Mouse (Mus musculus) lung, adult 10 weeks (tissue): ENCODE measurements around the gene Rhox2b. TPM values are rescaled to one million over a fixed set of nuclear protein-coding genes. Genes with fewer than 3 reads are reported as not detected.

Experiments used
- polyA plus RNA-seq: library from polyadenylated mRNA; stranded (reverse); fragments of 350-450 nt; fragmentation: Illumina TruSeq; extraction: RNeasy Lipid Tissue Mini Kit (QIAGEN cat#74804); gene quantifications from one replicate; pipeline ENCODE4 v1.2.3, GENCODE M21; 2014; ENCODE audit warnings: low read depth, low replicate concordance; ENCODE audit not compliant: insufficient read depth

The Rhox2b gene
- not detected for polyA plus RNA-seq

DNA sequence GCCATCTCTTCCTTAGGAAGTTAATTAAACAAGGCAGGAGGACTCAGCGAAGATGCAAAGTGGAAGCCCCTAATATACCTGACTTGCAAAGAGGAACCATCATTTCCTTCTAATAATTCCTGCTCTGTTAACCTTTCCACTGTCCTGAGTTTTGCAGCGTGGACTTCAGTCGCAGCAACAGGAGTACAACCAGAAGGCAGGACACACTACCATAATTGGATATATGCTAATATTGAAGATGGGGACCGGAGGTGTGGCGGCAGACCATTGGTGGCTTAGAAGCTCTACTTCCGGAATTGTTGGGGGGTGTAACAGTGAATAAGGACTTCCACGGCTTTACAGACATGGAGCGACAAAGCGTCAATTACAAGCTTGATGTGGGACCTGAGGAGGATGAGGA lies at the start of gene Rhox2b:
Gene Rhox2b, plus strand, starts transcription at position 301 of the 400 bp plus-strand sequence.

DNA sequence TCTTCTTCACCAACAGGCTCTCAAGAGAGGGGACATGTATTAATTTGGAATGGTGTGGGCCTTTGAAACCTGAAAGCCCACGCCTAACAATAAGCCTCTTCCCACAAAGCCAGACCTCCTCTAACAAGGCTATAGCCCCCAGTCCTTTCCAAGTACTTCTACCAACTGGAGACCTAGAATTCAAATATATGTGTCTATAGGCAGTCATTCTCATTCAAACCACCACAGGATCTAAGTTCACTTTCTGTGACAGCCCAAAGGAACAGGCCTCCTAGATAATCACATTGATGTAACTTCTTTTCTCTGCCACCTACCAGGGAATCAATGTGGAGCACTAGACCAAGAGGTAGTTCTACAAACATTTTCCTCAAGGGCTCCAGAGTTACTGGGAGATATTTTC lies 32.1 kb upstream of the Rhox2b start, which contains the start of gene Rhox3a2:
Gene Rhox3a2, plus strand, starts transcription at position 301 of the 400 bp plus-strand sequence.

DNA sequence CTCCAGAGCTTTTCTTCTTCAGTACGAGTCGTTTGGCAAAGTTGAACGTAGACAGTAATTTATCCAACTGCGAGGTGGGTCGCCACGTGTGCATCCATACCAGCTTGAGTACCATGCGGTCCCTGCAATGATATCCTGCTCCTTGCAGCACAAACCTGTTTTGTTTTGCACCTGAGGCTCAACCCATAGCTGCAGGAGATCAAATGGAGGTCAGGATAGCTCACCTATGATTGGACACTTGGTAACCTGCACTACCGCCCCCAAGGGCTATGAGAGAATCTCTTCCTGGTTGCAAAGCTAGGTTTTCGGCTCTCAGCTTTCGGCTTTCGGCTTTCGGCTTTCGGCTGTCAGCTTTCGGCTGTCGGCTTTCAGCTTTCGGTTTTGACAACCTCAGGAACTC lies 21.3 kb upstream of the Rhox2b start, which contains the start of gene Rhox4a2:
Gene Rhox4a2, plus strand, starts transcription at position 301 of the 400 bp plus-strand sequence.

DNA sequence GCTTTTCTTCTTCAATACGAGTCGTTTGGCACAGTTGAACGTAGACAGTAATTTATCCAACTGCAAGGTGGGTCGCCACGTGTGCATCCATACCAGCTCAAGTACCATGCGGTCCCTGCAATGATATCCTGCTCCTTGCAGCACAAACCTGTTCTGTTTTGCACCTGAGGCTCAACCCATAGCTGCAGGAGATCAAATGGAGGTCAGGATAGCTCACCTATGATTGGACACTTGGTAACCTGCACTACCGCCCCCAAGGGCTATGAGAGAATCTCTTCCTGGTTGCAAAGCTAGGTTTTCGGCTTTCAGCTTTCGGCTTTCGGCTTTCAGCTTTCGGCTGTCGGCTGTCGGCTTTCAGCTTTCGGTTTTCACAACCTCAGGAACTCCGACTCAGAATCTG lies 20.3 kb downstream of the Rhox2b start, which contains the start of gene Rhox4b:
Gene Rhox4b, plus strand, starts transcription at position 301 of the 400 bp plus-strand sequence.

DNA sequence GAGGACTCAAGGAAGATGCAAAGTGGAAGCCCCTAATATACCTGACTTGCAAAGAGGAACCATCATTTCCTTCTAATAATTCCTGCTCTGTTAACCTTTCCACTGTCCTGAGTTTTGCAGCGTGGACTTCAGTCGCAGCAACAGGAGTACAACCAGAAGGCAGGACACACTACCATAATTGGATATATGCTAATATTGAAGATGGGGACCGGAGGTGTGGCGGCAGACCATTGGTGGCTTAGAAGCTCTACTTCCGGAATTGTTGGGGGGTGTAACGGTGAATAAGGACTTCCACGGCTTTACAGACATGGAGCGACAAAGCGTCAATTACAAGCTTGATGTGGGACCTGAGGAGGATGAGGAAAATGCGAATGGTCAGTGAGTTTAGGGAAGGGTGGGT lies 41.5 kb downstream of the Rhox2b start, which contains the start of gene Rhox2c:
Gene Rhox2c, plus strand, starts transcription at position 301 of the 400 bp plus-strand sequence.

DNA sequence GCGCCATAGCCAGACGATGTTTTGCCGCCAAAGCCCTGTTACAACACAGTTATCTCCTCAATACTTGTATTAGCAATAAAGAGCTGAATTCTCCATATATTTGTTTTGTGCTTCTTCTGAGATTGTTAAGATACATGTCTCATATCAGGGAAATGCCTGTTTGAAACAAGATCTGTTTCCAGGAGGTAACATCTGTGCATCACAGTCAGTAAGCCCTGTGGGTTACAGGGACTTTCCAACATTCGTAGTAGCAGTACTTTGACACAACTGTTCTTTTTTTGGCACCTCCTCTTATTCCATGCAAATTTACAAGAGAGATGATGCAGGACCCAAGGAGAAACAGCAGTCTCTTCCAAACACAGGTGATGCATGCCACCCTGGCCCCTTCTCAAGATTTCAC lies 46.4 kb downstream of the Rhox2b start, which contains the start of gene Rhox3c:
Gene Rhox3c, plus strand, starts transcription at position 301 of the 400 bp plus-strand sequence.

Other genes starting within 250 kb of the Rhox2b start
- 2.6 TPM for gene Akap14, start 243.2 kb upstream of the Rhox2b start, polyA plus RNA-seq
- 348 TPM for gene Ndufa1, start 220.9 kb upstream of the Rhox2b start, polyA plus RNA-seq
- 2.7 TPM for gene Rnf113a1, start 220.8 kb upstream of the Rhox2b start, polyA plus RNA-seq
- gene Gm9, start 201.0 kb upstream of the Rhox2b start, polyA plus RNA-seq: not detected
- gene Rhox1, start 189.8 kb upstream of the Rhox2b start, polyA plus RNA-seq: not detected
- gene Rhox2a, start 167.1 kb upstream of the Rhox2b start, polyA plus RNA-seq: not detected
- not detected for gene Rhox3a, start 162.1 kb upstream of the Rhox2b start, polyA plus RNA-seq
- gene Rhox4a, start 146.7 kb upstream of the Rhox2b start, polyA plus RNA-seq: not detected
- not detected for gene Rhox3a2, start 32.0 kb upstream of the Rhox2b start, polyA plus RNA-seq
- not detected for gene Rhox4a2, start 21.2 kb upstream of the Rhox2b start, polyA plus RNA-seq
- gene Rhox4b, start 20.4 kb downstream of the Rhox2b start, polyA plus RNA-seq: not detected
- gene Rhox2c, start 41.6 kb downstream of the Rhox2b start, polyA plus RNA-seq: not detected
- gene Rhox3c, start 46.5 kb downstream of the Rhox2b start, polyA plus RNA-seq: not detected
- gene Rhox4c, start 68.3 kb downstream of the Rhox2b start, polyA plus RNA-seq: not detected
- not detected for gene Rhox2d, start 81.4 kb downstream of the Rhox2b start, polyA plus RNA-seq
- gene Rhox4d, start 102.3 kb downstream of the Rhox2b start, polyA plus RNA-seq: not detected
- not detected for gene Rhox2e, start 118.4 kb downstream of the Rhox2b start, polyA plus RNA-seq
- gene Rhox3e, start 130.0 kb downstream of the Rhox2b start, polyA plus RNA-seq: not detected
- gene Rhox4e, start 145.3 kb downstream of the Rhox2b start, polyA plus RNA-seq: not detected
- gene Rhox2f, start 159.3 kb downstream of the Rhox2b start, polyA plus RNA-seq: not detected
- not detected for gene Rhox3f, start 168.9 kb downstream of the Rhox2b start, polyA plus RNA-seq
- gene Rhox4f, start 195.6 kb downstream of the Rhox2b start, polyA plus RNA-seq: not detected
- gene Rhox3g, start 216.5 kb downstream of the Rhox2b start, polyA plus RNA-seq: not detected
- not detected for gene Rhox2g, start 231.4 kb downstream of the Rhox2b start, polyA plus RNA-seq
- not detected for gene Rhox4g, start 239.3 kb downstream of the Rhox2b start, polyA plus RNA-seq